Mouse (Mus musculus): ENCODE measurements around the gene Sema3e.

The Sema3e gene

GRCm38 (mm10) chr5:14073152-14073551 lies 48.1 kb downstream of the Sema3e start:
- DNase-seq (ENCODE audit: extremely low read depth, low read depth) = no peak

DNA sequence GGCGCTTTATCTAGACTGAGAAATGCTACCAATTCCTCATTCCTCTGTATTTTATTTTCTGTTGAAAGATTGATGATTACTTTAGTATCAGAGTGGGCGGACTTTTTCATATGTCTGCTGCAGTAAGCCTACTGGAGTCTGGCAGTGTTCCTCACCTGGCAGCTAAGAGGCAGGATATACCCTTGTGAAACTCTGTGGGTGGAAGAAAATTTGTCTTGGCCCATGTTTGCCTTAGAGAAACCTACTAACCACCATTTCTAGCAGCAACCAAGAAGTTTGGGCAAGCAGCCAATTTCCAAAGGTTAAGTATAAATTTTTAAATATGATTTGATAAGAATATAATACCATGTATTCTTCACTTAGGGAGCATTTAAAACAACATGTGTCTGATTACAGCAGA lies 63.0 kb downstream of the Sema3e start:
- no peak for DNase-seq (ENCODE audit: extremely low read depth, low read depth)

- no peak for DNase-seq (ENCODE audit: extremely low read depth, low read depth)
Measured at GRCm38 (mm10) chr5:14089875-14090608, 65.0 kb downstream of the Sema3e start.

GRCm38 (mm10) chr5:14090609-14090969 lies 65.5 kb downstream of the Sema3e start:
- no peak for DNase-seq (ENCODE audit: extremely low read depth, low read depth)

GRCm38 (mm10) chr5:14092262-14092776 lies 67.2 kb downstream of the Sema3e start:
- no peak for DNase-seq (ENCODE audit: extremely low read depth, low read depth)

DNA sequence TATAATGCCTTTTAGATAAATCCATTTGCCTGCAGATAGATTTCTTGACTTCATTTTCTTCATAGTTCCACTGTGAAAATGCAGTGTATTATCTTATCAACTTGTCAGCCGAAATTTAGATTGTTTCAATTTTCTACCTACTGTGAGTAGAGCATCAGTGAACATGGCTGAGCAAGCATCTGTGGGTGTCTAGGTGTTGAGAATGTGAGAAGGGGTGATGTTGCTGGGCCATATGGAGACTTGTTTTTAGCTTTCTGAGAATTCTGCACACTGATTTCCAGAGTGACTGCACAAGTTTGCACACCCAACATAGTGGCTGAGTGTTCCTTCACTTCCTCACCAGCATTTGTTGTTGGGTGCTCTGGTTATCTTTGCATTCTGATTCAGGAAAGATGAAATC lies 71.1 kb downstream of the Sema3e start:
- DNase-seq (ENCODE audit: extremely low read depth, low read depth) = no peak

DNA sequence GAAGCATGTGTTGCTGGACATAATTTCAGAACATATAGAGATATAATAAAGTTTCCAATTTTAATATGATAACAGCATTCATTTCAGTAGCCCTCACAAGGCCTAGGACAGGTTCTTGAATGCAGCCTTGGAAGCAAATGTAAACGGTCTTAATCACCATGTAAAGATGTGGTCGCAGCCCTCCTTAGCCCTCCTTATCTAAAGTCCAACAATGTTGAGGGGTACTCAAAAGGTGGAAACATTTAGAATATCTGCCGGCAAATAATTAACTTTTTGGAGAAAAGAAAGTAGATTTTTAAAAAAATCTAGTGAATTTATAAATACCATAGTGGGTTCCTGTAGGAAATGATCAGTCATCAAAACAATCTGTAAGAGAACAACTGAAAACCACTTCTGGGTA lies 73.6 kb downstream of the Sema3e start:
- no peak for DNase-seq (ENCODE audit: extremely low read depth, low read depth)

GRCm38 (mm10) chr5:14107365-14107764 lies 82.3 kb downstream of the Sema3e start:
- DNase-seq (ENCODE audit: extremely low read depth, low read depth) = no peak

DNA sequence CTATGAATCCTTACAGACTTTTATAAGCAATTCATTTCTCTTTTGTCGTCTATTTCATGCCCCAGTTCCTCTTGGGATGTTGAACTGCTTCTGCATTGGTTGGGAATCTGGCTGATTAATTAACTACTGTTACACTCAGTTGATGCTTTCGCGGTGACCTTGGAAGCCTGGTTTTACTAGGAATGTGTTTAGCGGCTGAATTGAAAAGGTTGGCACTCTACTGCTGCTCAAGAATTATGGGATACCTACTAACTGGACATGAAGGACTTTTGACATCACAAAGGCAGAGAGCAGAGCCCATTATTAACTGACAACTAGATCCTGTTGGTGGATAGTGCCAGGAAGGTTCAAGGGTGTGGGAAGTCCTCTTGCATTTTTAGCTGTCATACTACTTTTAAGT lies 83.9 kb downstream of the Sema3e start:
- no peak for DNase-seq (ENCODE audit: extremely low read depth, low read depth)

- no peak for DNase-seq (ENCODE audit: extremely low read depth, low read depth)
Measured at GRCm38 (mm10) chr5:14111401-14111800, 86.3 kb downstream of the Sema3e start.

GRCm38 (mm10) chr5:14121902-14122301 lies 96.8 kb downstream of the Sema3e start:
- DNase-seq (ENCODE audit: extremely low read depth, low read depth) = no peak

GRCm38 (mm10) chr5:14126591-14126990 lies 101.5 kb downstream of the Sema3e start:
- DNase-seq (ENCODE audit: extremely low read depth, low read depth) = no peak

DNA sequence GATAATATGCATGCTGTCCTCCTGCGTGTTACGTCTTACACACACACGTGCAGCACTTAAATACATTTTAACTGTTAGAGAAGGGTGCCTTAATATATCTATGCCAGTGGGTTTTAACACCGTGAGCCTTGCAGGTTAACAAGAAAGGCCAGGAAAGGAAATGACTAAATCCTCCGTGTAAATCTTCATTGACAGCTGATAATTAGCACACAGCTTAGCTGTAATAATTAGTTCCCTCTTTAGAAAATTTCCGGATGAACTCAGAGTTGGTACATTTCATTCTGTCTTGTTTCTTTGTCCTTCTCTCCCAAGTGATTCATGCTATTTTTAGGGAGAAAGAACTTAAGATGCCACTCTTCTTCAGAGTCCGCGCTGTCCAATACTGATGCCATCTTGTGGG lies 110.9 kb downstream of the Sema3e start:
- DNase-seq (ENCODE audit: extremely low read depth, low read depth) = no peak

DNA sequence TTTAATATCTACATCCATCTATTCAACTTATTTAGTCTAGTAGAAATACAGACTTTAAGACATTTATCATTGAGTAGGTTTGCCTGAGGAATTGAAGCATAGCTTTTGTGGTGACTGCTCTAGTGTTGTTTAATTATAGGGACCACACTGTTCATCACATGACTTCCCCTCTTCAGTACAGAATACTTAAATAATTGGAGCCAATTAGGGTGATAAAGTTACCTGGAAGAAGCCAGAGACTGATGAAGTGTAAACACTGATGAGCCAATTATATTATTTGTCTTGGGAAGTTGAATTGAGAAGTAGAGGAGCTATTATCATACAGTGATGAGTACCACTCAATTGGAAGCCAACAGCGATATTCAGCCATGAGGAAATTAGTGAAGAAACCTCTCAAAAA lies 113.6 kb downstream of the Sema3e start:
- DNase-seq (ENCODE audit: extremely low read depth, low read depth) = no peak

DNA sequence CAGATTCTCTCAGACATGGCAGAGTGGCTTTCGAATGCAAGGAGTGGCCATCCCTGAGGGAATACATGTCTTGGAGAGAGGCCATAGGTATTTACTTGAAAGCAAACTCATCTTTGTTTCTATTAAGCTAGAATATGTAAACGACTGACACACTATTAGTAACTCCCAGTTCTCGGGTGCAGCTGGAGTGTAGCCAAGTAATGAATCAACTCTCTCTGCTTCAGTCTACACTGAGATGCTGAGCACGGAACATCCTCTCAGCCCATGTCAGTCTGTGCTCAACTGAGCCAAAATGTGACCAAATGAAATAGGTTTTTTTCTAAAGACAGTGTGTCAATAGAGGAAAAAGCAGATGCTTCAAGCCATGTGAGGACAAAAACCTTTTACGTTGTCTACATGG lies 137.5 kb downstream of the Sema3e start:
- no peak for DNase-seq (ENCODE audit: extremely low read depth, low read depth)

- no peak for DNase-seq (ENCODE audit: extremely low read depth, low read depth)
Measured at GRCm38 (mm10) chr5:14163280-14163679, 138.2 kb downstream of the Sema3e start.

GRCm38 (mm10) chr5:14167776-14168175 lies 142.7 kb downstream of the Sema3e start:
- DNase-seq (ENCODE audit: extremely low read depth, low read depth) = no peak

DNA sequence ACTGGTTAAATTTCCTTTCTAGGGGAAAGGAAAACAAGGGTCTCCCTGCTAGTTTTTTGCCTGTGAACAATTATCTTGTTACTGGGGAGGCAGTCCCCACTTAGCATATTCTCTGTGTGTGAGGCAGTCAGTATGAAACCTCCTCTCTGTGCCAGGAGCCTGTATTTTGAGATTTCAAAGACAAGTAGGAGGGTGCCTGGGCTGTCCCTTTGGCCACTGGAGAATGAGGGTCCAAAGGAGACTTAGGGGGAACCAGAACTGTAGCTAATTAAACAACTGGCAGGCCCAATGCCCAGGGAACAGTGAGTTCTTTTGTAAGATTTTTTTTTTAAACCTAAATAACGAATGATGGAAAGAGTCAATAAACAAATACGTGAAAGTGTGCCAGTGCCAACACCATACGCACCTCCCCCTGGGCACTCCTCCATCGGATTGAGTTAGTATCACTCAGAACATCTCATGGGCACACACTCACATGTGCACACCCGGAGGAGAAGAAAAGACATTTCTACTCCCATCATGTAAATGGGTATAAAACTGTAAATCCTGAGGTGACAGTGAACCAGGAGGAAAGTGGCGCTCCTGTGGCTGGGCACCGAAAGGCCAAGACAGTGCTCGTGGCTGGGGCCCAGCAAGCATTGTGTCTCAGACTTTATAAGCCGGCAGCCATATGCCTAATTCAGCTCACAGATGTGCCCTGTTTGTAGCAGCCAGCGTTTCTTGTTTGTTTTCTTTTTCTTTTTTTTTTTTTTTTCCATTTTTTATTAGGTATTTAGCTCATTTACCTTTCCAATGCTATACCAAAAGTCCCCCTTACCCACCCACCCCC lies 148.5 kb downstream of the Sema3e start:
- no peak for DNase-seq (ENCODE audit: extremely low read depth, low read depth)

DNA sequence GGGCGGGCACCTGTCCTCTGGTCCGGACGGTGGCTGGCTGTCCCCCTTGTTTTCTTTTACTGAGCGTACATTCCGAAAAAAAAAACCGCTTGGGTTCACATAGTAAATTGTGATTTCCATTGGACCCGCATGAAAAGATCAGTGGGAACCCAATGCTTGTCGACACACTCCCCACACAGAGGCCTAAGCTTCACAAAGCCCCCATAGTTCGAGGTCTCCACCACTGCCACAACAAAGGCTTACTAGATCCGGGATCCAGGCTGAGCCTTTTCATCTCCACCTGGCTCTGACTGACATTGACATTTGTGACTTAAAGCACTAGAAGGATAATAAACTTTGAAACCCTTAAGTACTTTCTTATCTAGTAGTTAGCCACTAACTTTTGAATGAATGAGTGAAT lies 155.5 kb downstream of the Sema3e start:
- no peak for DNase-seq (ENCODE audit: extremely low read depth, low read depth)

DNA sequence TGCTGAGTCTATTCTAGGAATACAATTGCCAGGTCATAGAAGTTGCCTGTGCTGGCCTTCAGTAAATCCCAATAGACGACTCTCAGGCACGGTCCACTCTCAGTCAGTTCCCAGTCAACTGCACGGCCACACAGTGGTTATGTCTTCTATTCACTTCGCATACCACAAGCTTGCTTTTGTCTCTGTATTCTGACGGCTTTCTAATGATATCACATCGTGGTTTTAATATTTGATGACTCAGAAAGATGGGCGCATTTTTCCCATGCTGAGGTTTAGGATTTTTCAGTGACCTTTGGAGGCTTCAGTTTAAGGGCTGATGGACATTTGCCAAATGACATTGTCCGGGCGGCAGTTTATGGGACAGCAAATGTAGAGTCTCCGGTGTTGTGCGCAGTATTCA lies 157.1 kb downstream of the Sema3e start:
- DNase-seq (ENCODE audit: extremely low read depth, low read depth) = no peak

DNA sequence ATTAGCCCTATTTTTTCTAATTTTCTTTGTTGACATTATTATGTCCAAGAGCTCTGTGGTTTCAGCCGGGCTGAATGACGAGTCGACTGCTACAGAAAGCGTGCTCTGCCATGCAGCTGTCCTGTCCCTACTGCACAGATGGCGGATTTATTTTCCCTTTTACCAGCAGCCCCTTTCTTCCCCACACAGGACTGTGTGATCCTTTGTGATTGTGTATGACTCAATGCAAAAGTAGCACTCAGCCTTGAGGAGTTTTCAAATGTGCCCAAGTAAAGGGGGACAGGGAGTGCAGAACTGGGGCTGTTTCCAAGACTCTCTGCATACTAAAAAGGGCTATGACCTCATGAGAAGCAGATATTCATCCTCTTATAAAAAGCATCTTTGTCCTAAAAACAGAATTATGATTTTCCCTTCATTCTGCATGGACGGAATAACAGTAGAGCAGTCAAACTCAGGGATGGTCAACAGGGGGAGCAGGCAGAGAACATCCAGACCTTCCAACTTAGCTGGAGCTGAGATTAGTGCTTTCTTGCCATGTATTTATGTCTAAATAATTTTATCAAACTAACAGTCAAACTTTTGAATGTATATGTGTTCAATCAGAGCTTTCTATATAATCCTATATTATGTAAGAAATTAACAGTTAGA lies 170.2 kb downstream of the Sema3e start:
- no peak for DNase-seq (ENCODE audit: extremely low read depth, low read depth)

GRCm38 (mm10) chr5:14198344-14199040 lies 173.4 kb downstream of the Sema3e start:
- no peak for DNase-seq (ENCODE audit: extremely low read depth, low read depth)

All from MEL-GATA-1-ER (cell line).